20 mouse cellular contexts compared by ENCODE assay signal in the genomic region with DNA sequence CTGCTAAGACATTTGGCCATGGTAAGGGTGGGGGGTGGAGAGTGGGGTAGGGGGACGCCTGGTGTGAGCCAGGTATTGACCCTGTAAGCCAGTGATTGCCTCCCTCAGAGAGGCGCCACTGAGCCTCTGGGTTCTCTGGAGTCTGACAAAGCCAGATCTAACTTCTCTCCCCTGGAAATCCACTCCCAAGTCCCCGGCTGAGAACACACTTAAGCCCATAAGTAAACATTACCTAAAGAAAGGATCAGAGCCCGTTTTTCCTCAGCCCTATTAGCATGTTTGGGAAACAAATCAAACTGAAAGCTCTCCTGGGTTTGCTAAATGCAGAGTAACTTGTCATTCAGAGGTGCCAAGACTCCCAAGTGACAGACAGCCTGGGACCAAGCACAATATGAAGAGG.
"Had no signal": no experiment of that assay in that cellular context is flagged by ENCODE, and none has a peak within 500 bp of the region (broad histone marks: within the 10 kb centered on the region; RNA-seq: fewer than 3 reads in every experiment).

No protein-coding gene starts in this region.

- DNase-seq: kidney, adult 18-20 months; kidney, adult 9 months; kidney, postnatal 14 days; kidney, postnatal 4 days; left cerebral cortex, postnatal 4 days; lung, adult 2 months; retina, postnatal 1 day; right cerebral cortex, postnatal 25 days; thymus, postnatal 25 days had no signal

- H3K27me3 ChIP-seq: limb, embryonic 12.5 days; limb, embryonic 15.5 days; liver, embryonic 12.5 days; liver, embryonic 15.5 days; neural tube, embryonic 13.5 days had no signal

- H3K27ac ChIP-seq: limb, embryonic 12.5 days; limb, embryonic 15.5 days; liver, embryonic 12.5 days; liver, embryonic 15.5 days; midbrain, embryonic 13.5 days; neural tube, embryonic 13.5 days had no signal

- H3K4me3 ChIP-seq: limb, embryonic 12.5 days; limb, embryonic 15.5 days; liver, embryonic 12.5 days; liver, embryonic 15.5 days; megakaryocyte, embryonic 14.5 days; midbrain, embryonic 13.5 days; myocyte; neural tube, embryonic 13.5 days had no signal

- H3K9ac ChIP-seq: limb, embryonic 12.5 days; limb, embryonic 15.5 days; liver, embryonic 12.5 days; liver, embryonic 15.5 days; midbrain, embryonic 13.5 days; neural tube, embryonic 13.5 days had no signal

- H3K4me2 ChIP-seq: limb, embryonic 12.5 days; limb, embryonic 15.5 days; liver, embryonic 12.5 days; liver, embryonic 15.5 days; midbrain, embryonic 13.5 days; neural tube, embryonic 13.5 days had no signal

- ATAC-seq: hindbrain, embryonic 16.5 days; inflammation-experienced regulatory T-cells, adult 6 months; intestine, embryonic 16.5 days; liver, embryonic 12.5 days; midbrain, embryonic 13.5 days had no signal

- H3K36me3 ChIP-seq: limb, embryonic 15.5 days; liver, embryonic 15.5 days; midbrain, embryonic 13.5 days; neural tube, embryonic 13.5 days had no signal

- H3K9me3 ChIP-seq: limb, embryonic 12.5 days; limb, embryonic 15.5 days; liver, embryonic 12.5 days; liver, embryonic 15.5 days; megakaryocyte, embryonic 14.5 days; midbrain, embryonic 13.5 days; neural tube, embryonic 13.5 days had no signal
